Mouse (Mus musculus) limb, embryonic 15.5 days (tissue): Measurements from ENCODE around the gene Fchsd2. TPM values are rescaled to one million over a fixed set of nuclear protein-coding genes. Genes with fewer than 3 reads are reported as not detected.
A peak's percentile ranks its signal among the peaks of the same experiment; 100 is the strongest.

Experiments
- ATAC-seq: fragments of 200-750 bp; cut with Nextera tagmentation; 2 replicates; pipeline ENCODE4 v1.8.0; 2017; ENCODE audit warnings: low read depth, moderate TSS enrichment; ENCODE audit not compliant: insufficient number of reproducible peaks, low FRiP score, low TSS enrichment
- H3K27ac ChIP-seq: fragments of 300-500 bp; sonication (generic); 2 replicates; pipeline ENCODE4 v1.5.1; 2015; ENCODE audit warnings: moderate library complexity, mild to moderate bottlenecking, inconsistent platforms
- H3K27me3 ChIP-seq: fragments of 300-500 bp; sonication (generic); 2 replicates; pipeline ENCODE4 v1.6.1; 2015; ENCODE audit warnings: inconsistent platforms
- H3K36me3 ChIP-seq: fragments of 300-500 bp; sonication (generic); 2 replicates; pipeline ENCODE4 v1.6.1; 2015; ENCODE audit warnings: inconsistent platforms
- H3K4me1 ChIP-seq: fragments of 300-500 bp; sonication (generic); 2 replicates; pipeline ENCODE4 v1.6.1; 2015; ENCODE audit warnings: inconsistent platforms
- H3K4me2 ChIP-seq: fragments of 300-500 bp; sonication (generic); 2 replicates; pipeline ENCODE4 v1.6.1; 2015; ENCODE audit warnings: mild to moderate bottlenecking, inconsistent platforms
- H3K4me3 ChIP-seq: fragments of 300-500 bp; sonication (generic); 2 replicates; pipeline ENCODE4 v1.5.1; 2015; ENCODE audit warnings: mild to moderate bottlenecking, inconsistent platforms
- H3K9ac ChIP-seq: fragments of 300-500 bp; sonication (generic); 2 replicates; pipeline ENCODE4 v1.6.1; 2015; ENCODE audit warnings: inconsistent platforms
- H3K9me3 ChIP-seq: fragments of 300-500 bp; sonication (generic); 2 replicates; pipeline ENCODE4 v1.6.1; 2016; ENCODE audit warnings: inconsistent platforms
- WGBS: fragments of 180-500 bp; shearing (Covaris S2); methylation state at CpG from one replicate; pipeline ENCODE4 v1.1.7; 2015; 5-methylcytosine and 5-hydroxymethylcytosine counted together
- polyA plus RNA-seq: library from polyadenylated mRNA; unstranded; fragments of >200 nt; fragmentation: Nextera tagmentation; extraction: Ambion mirVana; gene quantifications from 2 replicates; pipeline ENCODE4 v1.2.1, GENCODE M21; 2015

Gene Fchsd2
- polyA plus RNA-seq, 1 experiment from 2014 or later = 18.4 TPM

- Histone ChIP-seq H3K9ac (no peak overlapping the region), H3K4me2 (no peak overlapping the region), H3K36me3 (no peaks in the 10 kb centered on the region), H3K4me1 (0 out of 2 replicates have a peak, but pooled peaks cover under 1% of the 10 kb centered on the region), H3K9me3 (no peaks in the 10 kb centered on the region), H3K27ac (no peak overlapping the region), H3K4me3 (no peak overlapping the region), H3K27me3 (no peaks in the 10 kb centered on the region)
- WGBS = 74% methylated on average over 9 of the region's 9 CpGs
- no peak for ATAC-seq
Observed at GRCm38 (mm10) chr7:101083562-101084166, 9.0 kb upstream of the Fchsd2 start.

GRCm38 (mm10) chr7:101084816-101085456, 7.7 kb upstream of the Fchsd2 start:
- ATAC-seq = no peak
- Histone ChIP-seq H3K4me1 (0 out of 2 replicates have a peak, but pooled peaks cover 3% of the 10 kb centered on the region), H3K4me3 (no peak overlapping the region), H3K4me2 (no peak overlapping the region), H3K36me3 (no peaks in the 10 kb centered on the region), H3K9me3 (no peaks in the 10 kb centered on the region), H3K27ac (no peak overlapping the region), H3K9ac (no peak overlapping the region), H3K27me3 (no peaks in the 10 kb centered on the region)
- 80% methylated on average over 4 of the region's 4 CpGs for WGBS

GRCm38 (mm10) chr7:101085779-101086178, 6.9 kb upstream of the Fchsd2 start:
- ATAC-seq = no peak
- H3K27ac ChIP-seq = no peak overlapping the region
- no peaks in the 10 kb centered on the region for H3K9me3 ChIP-seq
- H3K36me3 ChIP-seq = no peaks in the 10 kb centered on the region
- 69% methylated on average over 4 of the region's 4 CpGs for WGBS
- H3K9ac ChIP-seq = no peak overlapping the region
- H3K27me3 ChIP-seq = no peaks in the 10 kb centered on the region
- no peak overlapping the region for H3K4me3 ChIP-seq
- no peak overlapping the region for H3K4me2 ChIP-seq
- 0 out of 2 replicates have a peak, but pooled peaks cover 3% of the 10 kb centered on the region for H3K4me1 ChIP-seq

DNA sequence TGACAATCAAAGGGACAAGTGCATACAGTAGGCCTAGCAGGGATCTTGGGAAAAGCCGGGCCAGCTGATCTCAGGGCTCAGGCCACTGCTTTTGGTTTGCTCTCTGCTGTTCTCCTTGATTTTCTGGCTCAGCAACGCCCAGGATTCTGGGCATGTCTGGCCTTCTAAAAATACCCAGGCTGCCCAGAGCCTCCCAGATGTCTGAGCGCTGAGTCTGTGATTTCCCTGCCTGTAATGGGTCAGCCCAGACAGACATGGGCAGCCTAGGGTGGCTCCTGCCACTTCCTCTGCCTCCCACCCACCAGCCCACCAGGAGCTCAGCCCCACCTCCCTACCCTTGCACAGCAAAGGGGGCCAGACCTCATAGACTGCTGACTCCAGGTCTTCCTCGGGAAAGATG, 4.0 kb upstream of the Fchsd2 start:
- 63% methylated on average over 4 of the region's 4 CpGs for WGBS
- H3K36me3 ChIP-seq = no peaks in the 10 kb centered on the region
- H3K4me3 ChIP-seq = no peak overlapping the region
- H3K9me3 ChIP-seq = no peaks in the 10 kb centered on the region
- H3K9ac ChIP-seq = no peak overlapping the region
- H3K27ac ChIP-seq = no peak overlapping the region
- no peak overlapping the region for H3K4me2 ChIP-seq
- no peaks in the 10 kb centered on the region for H3K27me3 ChIP-seq
- no peak for ATAC-seq
- H3K4me1 ChIP-seq = 0 out of 2 replicates have a peak, but pooled peaks cover 7% of the 10 kb centered on the region

GRCm38 (mm10) chr7:101089242-101089641, 3.4 kb upstream of the Fchsd2 start:
- WGBS = 59% methylated on average over 3 of the region's 3 CpGs
- Histone ChIP-seq H3K9ac (no peak overlapping the region), H3K27ac (no peak overlapping the region), H3K36me3 (no peaks in the 10 kb centered on the region), H3K9me3 (no peaks in the 10 kb centered on the region), H3K4me2 (no peak overlapping the region), H3K27me3 (no peaks in the 10 kb centered on the region), H3K4me3 (no peak overlapping the region), H3K4me1 (0 out of 2 replicates have a peak, but pooled peaks cover 7% of the 10 kb centered on the region)
- ATAC-seq = no peak

- Histone ChIP-seq H3K4me2 (no peak overlapping the region), H3K4me3 (no peak overlapping the region), H3K9ac (no peak overlapping the region), H3K27me3 (no peaks in the 10 kb centered on the region), H3K9me3 (no peaks in the 10 kb centered on the region), H3K36me3 (no peaks in the 10 kb centered on the region), H3K4me1 (0 out of 2 replicates have a peak, but pooled peaks cover 7% of the 10 kb centered on the region), H3K27ac (0 out of 2 replicates have a peak overlapping the region, but pooled peaks have one; percentile 24)
- 61% methylated on average over 3 of the region's 3 CpGs for WGBS
- no peak for ATAC-seq
Observed at GRCm38 (mm10) chr7:101093231-101093630, 568 bp downstream of the Fchsd2 start.

GRCm38 (mm10) chr7:101094746-101095145, 2.1 kb downstream of the Fchsd2 start:
- Histone ChIP-seq H3K27me3 (no peaks in the 10 kb centered on the region), H3K9me3 (no peaks in the 10 kb centered on the region), H3K4me2 (no peak overlapping the region), H3K36me3 (no peaks in the 10 kb centered on the region), H3K9ac (no peak overlapping the region), H3K27ac (no peak overlapping the region), H3K4me1 (0 out of 2 replicates have a peak, but pooled peaks cover 3% of the 10 kb centered on the region), H3K4me3 (no peak overlapping the region)
- 44% methylated on average over 1 of the region's 1 CpGs for WGBS
- no peak for ATAC-seq

DNA sequence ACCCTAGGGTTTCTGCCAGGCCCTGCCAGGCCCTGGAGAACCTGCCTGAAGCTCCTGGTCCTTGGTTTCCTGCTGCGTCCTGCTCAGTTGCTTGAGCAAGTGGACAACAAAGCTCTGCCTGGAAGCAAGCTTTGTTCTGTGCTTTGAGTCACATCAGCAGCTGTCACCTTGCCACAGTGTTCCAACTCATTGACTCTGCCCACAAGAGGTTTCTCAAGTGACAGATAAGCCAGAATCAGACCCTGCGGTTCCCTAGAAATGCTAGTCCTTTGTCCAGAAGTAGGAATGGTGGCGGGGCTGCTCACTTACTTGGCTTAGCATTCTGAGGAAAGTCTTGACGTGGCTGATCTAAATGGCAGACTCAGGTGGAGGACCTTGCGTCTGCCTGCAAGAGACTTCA, 2.9 kb downstream of the Fchsd2 start:
- H3K4me1 ChIP-seq = 0 out of 2 replicates have a peak, but pooled peaks cover 3% of the 10 kb centered on the region
- no peaks in the 10 kb centered on the region for H3K36me3 ChIP-seq
- ATAC-seq = no peak
- H3K27me3 ChIP-seq = no peaks in the 10 kb centered on the region
- no peak overlapping the region for H3K27ac ChIP-seq
- no peak overlapping the region for H3K4me3 ChIP-seq
- no peak overlapping the region for H3K9ac ChIP-seq
- H3K4me2 ChIP-seq = no peak overlapping the region
- no peaks in the 10 kb centered on the region for H3K9me3 ChIP-seq
- 85% methylated on average over 5 of the region's 5 CpGs for WGBS

- Histone ChIP-seq H3K9ac (no peak overlapping the region), H3K9me3 (no peaks in the 10 kb centered on the region), H3K4me2 (no peak overlapping the region), H3K27ac (no peak overlapping the region), H3K4me1 (peaks cover 8% of the 10 kb centered on the region; the same call in 1 of the 2 replicates), H3K36me3 (no peaks in the 10 kb centered on the region), H3K4me3 (no peak overlapping the region), H3K27me3 (no peaks in the 10 kb centered on the region)
- ATAC-seq = no peak
- 80% methylated on average over 2 of the region's 2 CpGs for WGBS
Observed at GRCm38 (mm10) chr7:101096576-101096975, 3.9 kb downstream of the Fchsd2 start.

- Histone ChIP-seq H3K9me3 (no peaks in the 10 kb centered on the region), H3K36me3 (no peaks in the 10 kb centered on the region), H3K4me3 (no peak overlapping the region), H3K27me3 (no peaks in the 10 kb centered on the region), H3K9ac (no peak overlapping the region), H3K4me2 (no peak overlapping the region), H3K4me1 (peaks cover 10% of the 10 kb centered on the region; the same call in 1 of the 2 replicates), H3K27ac (no peak overlapping the region)
- WGBS = 62% methylated on average over 3 of the region's 3 CpGs
- no peak for ATAC-seq
Observed at GRCm38 (mm10) chr7:101097084-101097483, 4.4 kb downstream of the Fchsd2 start.

GRCm38 (mm10) chr7:101099981-101100380, 7.3 kb downstream of the Fchsd2 start:
- no peaks in the 10 kb centered on the region for H3K27me3 ChIP-seq
- no peak for ATAC-seq
- WGBS = 59% methylated on average over 3 of the region's 3 CpGs
- no peak overlapping the region for H3K27ac ChIP-seq
- no peak overlapping the region for H3K4me3 ChIP-seq
- H3K4me2 ChIP-seq = no peak overlapping the region
- H3K9me3 ChIP-seq = no peaks in the 10 kb centered on the region
- peaks cover 7% of the 10 kb centered on the region; the same call in 1 of the 2 replicates for H3K4me1 ChIP-seq
- H3K9ac ChIP-seq = no peak overlapping the region
- no peaks in the 10 kb centered on the region for H3K36me3 ChIP-seq

- Histone ChIP-seq H3K4me2 (no peak overlapping the region), H3K27me3 (no peaks in the 10 kb centered on the region), H3K9ac (no peak overlapping the region), H3K4me3 (no peak overlapping the region), H3K9me3 (no peaks in the 10 kb centered on the region), H3K27ac (peak overlapping the region; percentile 54), H3K4me1 (peaks cover 7% of the 10 kb centered on the region; the same call in 1 of the 2 replicates), H3K36me3 (no peaks in the 10 kb centered on the region)
- WGBS = 50% methylated on average over 10 of the region's 10 CpGs
- ATAC-seq = no peak
Observed at GRCm38 (mm10) chr7:101101156-101101691, 8.6 kb downstream of the Fchsd2 start.
